Mouse (Mus musculus): ENCODE measurements around the gene Hook2. TPM values are rescaled to one million over a fixed set of nuclear protein-coding genes. Genes with fewer than 3 reads are reported as not detected.
A peak's percentile ranks its signal among the peaks of the same experiment; 100 is the strongest.

Hook2 gene
- polyA plus RNA-seq, 1 experiment from 2014 or later: 29.7 TPM

- ATAC-seq (replicated peaks): peak; percentile 90
- Histone ChIP-seq H3K36me3 (peaks cover 32% of the 10 kb centered on the region), H3K27me3 (no peaks in the 10 kb centered on the region), H3K9ac (replicated peaks) (peak within 1 kb of the TSS; percentile 87), H3K4me2 (replicated peaks) (peak within 1 kb of the TSS; percentile 93), H3K9me3 (no peaks in the 10 kb centered on the region), H3K27ac (replicated peaks) (peak within 1 kb of the TSS; percentile 99), H3K4me3 (peak within 1 kb of the TSS; percentile 88), H3K4me1 (peaks cover 30% of the 10 kb centered on the region)
- under 1% methylated on average over 55 of the region's 59 CpGs for WGBS
Observed at GRCm38 (mm10) chr8:85036718-85037365, 46.4 kb downstream of the Hook2 start, which contains the start of gene Tnpo2. TSS of gene Tnpo2 (plus strand) at chr8:85036915.

- no peaks in the 10 kb centered on the region for H3K27me3 ChIP-seq
- H3K9me3 ChIP-seq: no peaks in the 10 kb centered on the region
- peak overlapping the region; percentile 88 for H3K4me3 ChIP-seq
- WGBS: 0% methylated on average over 14 of the region's 14 CpGs
- peak overlapping the region; percentile 87 for H3K9ac ChIP-seq (replicated peaks)
- peak; percentile 65 for ATAC-seq (replicated peaks)
- H3K4me2 ChIP-seq (replicated peaks): peak overlapping the region; percentile 93
- H3K4me1 ChIP-seq: peaks cover 30% of the 10 kb centered on the region
- H3K27ac ChIP-seq (replicated peaks): peak overlapping the region; percentile 99
- peaks cover 28% of the 10 kb centered on the region for H3K36me3 ChIP-seq
Observed at GRCm38 (mm10) chr8:85037366-85037680, 46.9 kb downstream of the Hook2 start.

GRCm38 (mm10) chr8:85037681-85038531 lies 47.5 kb downstream of the Hook2 start:
- Histone ChIP-seq H3K27me3 (no peaks in the 10 kb centered on the region), H3K27ac (replicated peaks) (peak overlapping the region; percentile 99), H3K9ac (replicated peaks) (peak overlapping the region; percentile 87), H3K4me1 (peaks cover 30% of the 10 kb centered on the region), H3K4me3 (peak overlapping the region; percentile 88), H3K36me3 (peaks cover 24% of the 10 kb centered on the region), H3K4me2 (replicated peaks) (peak overlapping the region; percentile 93), H3K9me3 (no peaks in the 10 kb centered on the region)
- ATAC-seq (replicated peaks): 0 out of 2 replicates have a peak, but pooled peaks have one; percentile 7
- WGBS: under 1% methylated on average over 57 of the region's 57 CpGs

- H3K4me1 ChIP-seq: peaks cover 7% of the 10 kb centered on the region
- WGBS: 93% methylated on average over 6 of the region's 6 CpGs
- H3K27ac ChIP-seq (replicated peaks): no peak overlapping the region
- no peaks in the 10 kb centered on the region for H3K9me3 ChIP-seq
- H3K9ac ChIP-seq (replicated peaks): no peak overlapping the region
- H3K27me3 ChIP-seq: no peaks in the 10 kb centered on the region
- ATAC-seq (replicated peaks): no peak
- no peak overlapping the region for H3K4me2 ChIP-seq (replicated peaks)
- H3K36me3 ChIP-seq: peaks cover 66% of the 10 kb centered on the region
- H3K4me3 ChIP-seq: no peak overlapping the region
Observed at GRCm38 (mm10) chr8:85043619-85044018, 53.2 kb downstream of the Hook2 start.

Other genes starting within 250 kb of the Hook2 start
- 413 and 445 TPM in 2 replicates for gene Nfix, start 190.3 kb upstream of the Hook2 start, polyA plus RNA-seq (2015; fragmentation: Nextera tagmentation; extraction: Ambion mirVana)
- 8.1 and 8.9 TPM in 2 replicates for gene Dand5, start 167.8 kb upstream of the Hook2 start, polyA plus RNA-seq (2015; fragmentation: Nextera tagmentation; extraction: Ambion mirVana)
- gene Gadd45gip1, start 159.1 kb upstream of the Hook2 start, polyA plus RNA-seq (2015; fragmentation: Nextera tagmentation; extraction: Ambion mirVana): 36.3 and 39.9 TPM in 2 replicates
- gene Rad23a, start 149.9 kb upstream of the Hook2 start, polyA plus RNA-seq (2015; fragmentation: Nextera tagmentation; extraction: Ambion mirVana): 82.1 and 85.1 TPM in 2 replicates
- gene Calr, start 143.7 kb upstream of the Hook2 start, polyA plus RNA-seq (2015; fragmentation: Nextera tagmentation; extraction: Ambion mirVana): 559 and 575 TPM in 2 replicates
- gene Farsa, start 133.6 kb upstream of the Hook2 start, polyA plus RNA-seq (2015; fragmentation: Nextera tagmentation; extraction: Ambion mirVana): 122 and 127 TPM in 2 replicates
- 55.0 and 64.4 TPM in 2 replicates for gene Syce2, start 118.5 kb upstream of the Hook2 start, polyA plus RNA-seq (2015; fragmentation: Nextera tagmentation; extraction: Ambion mirVana)
- gene Gcdh, start 96.7 kb upstream of the Hook2 start, polyA plus RNA-seq (2015; fragmentation: Nextera tagmentation; extraction: Ambion mirVana): 36.2 and 37.4 TPM in 2 replicates
- 0.75 and 0.87 TPM in 2 replicates for gene Klf1, start 88.7 kb upstream of the Hook2 start, polyA plus RNA-seq (2015; fragmentation: Nextera tagmentation; extraction: Ambion mirVana)
- gene Dnase2a, start 82.0 kb upstream of the Hook2 start, polyA plus RNA-seq (2015; fragmentation: Nextera tagmentation; extraction: Ambion mirVana): 5.6 TPM in 2 replicates
- 48.3 and 52.5 TPM in 2 replicates for gene Mast1, start 53.2 kb upstream of the Hook2 start, polyA plus RNA-seq (2015; fragmentation: Nextera tagmentation; extraction: Ambion mirVana)
- gene Rtbdn, start 43.6 kb upstream of the Hook2 start, polyA plus RNA-seq (2015; fragmentation: Nextera tagmentation; extraction: Ambion mirVana): 2.0 and 2.3 TPM in 2 replicates
- gene Gm49661, start 21.2 kb upstream of the Hook2 start, polyA plus RNA-seq (2015; fragmentation: Nextera tagmentation; extraction: Ambion mirVana): not detected in 2 replicates
- gene Prdx2, start 21.0 kb upstream of the Hook2 start, polyA plus RNA-seq (2015; fragmentation: Nextera tagmentation; extraction: Ambion mirVana): 1,445 and 1,467 TPM in 2 replicates
- gene Rnaseh2a, start 20.8 kb upstream of the Hook2 start, polyA plus RNA-seq (2015; fragmentation: Nextera tagmentation; extraction: Ambion mirVana): 96.4 and 98.5 TPM in 2 replicates
- 7.6 TPM in 2 replicates for gene Junb, start 11.9 kb upstream of the Hook2 start, polyA plus RNA-seq (2015; fragmentation: Nextera tagmentation; extraction: Ambion mirVana)
- not detected in 2 replicates for gene Best2, start 23.9 kb downstream of the Hook2 start, polyA plus RNA-seq (2015; fragmentation: Nextera tagmentation; extraction: Ambion mirVana)
- gene Asna1, start 34.7 kb downstream of the Hook2 start, polyA plus RNA-seq (2015; fragmentation: Nextera tagmentation; extraction: Ambion mirVana): 152 and 154 TPM in 2 replicates
- 141 and 150 TPM in 2 replicates for gene Trir, start 36.2 kb downstream of the Hook2 start, polyA plus RNA-seq (2015; fragmentation: Nextera tagmentation; extraction: Ambion mirVana)
- 57.9 and 64.1 TPM in 2 replicates for gene Tnpo2, start 46.3 kb downstream of the Hook2 start, polyA plus RNA-seq (2015; fragmentation: Nextera tagmentation; extraction: Ambion mirVana)
- 63.0 and 67.1 TPM in 2 replicates for gene Fbxw9, start 69.5 kb downstream of the Hook2 start, polyA plus RNA-seq (2015; fragmentation: Nextera tagmentation; extraction: Ambion mirVana)
- gene Gm5741, start 77.4 kb downstream of the Hook2 start, polyA plus RNA-seq (2015; fragmentation: Nextera tagmentation; extraction: Ambion mirVana): 1.2 and 2.0 TPM in 2 replicates
- gene Dhps, start 81.2 kb downstream of the Hook2 start, polyA plus RNA-seq (2015; fragmentation: Nextera tagmentation; extraction: Ambion mirVana): 91.4 and 92.3 TPM in 2 replicates
- 120 and 132 TPM in 2 replicates for gene Wdr83os, start 90.1 kb downstream of the Hook2 start, polyA plus RNA-seq (2015; fragmentation: Nextera tagmentation; extraction: Ambion mirVana)
- gene Wdr83, start 90.7 kb downstream of the Hook2 start, polyA plus RNA-seq (2015; fragmentation: Nextera tagmentation; extraction: Ambion mirVana): 62.1 and 62.3 TPM in 2 replicates
- gene Man2b1, start 92.7 kb downstream of the Hook2 start, polyA plus RNA-seq (2015; fragmentation: Nextera tagmentation; extraction: Ambion mirVana): 16.9 and 17.0 TPM in 2 replicates
- gene Zfp791, start 132.5 kb downstream of the Hook2 start, polyA plus RNA-seq (2015; fragmentation: Nextera tagmentation; extraction: Ambion mirVana): 3.8 and 4.1 TPM in 2 replicates
- gene Cks1brt, start 161.3 kb downstream of the Hook2 start, polyA plus RNA-seq (2015; fragmentation: Nextera tagmentation; extraction: Ambion mirVana): not detected in 2 replicates
- gene Olfr371, start 235.4 kb downstream of the Hook2 start, polyA plus RNA-seq (2015; fragmentation: Nextera tagmentation; extraction: Ambion mirVana): not detected in 2 replicates